8 mouse cellular contexts compared by ENCODE assay signal in genomic region chr1:93511585-93512350, GRCm38 (mm10). TPM values are rescaled to one million over a fixed set of nuclear protein-coding genes. Genes with fewer than 3 reads are reported as not detected.
DNase-seq lines count a peak whose midpoint lies in the region; ATAC-seq and TF ChIP-seq lines count a peak whose summit lies in the region.

Farp2 (plus strand) TSS chr1:93512079.

- peak within 1 kb of the TSS; percentile 94 for H3K4me2 ChIP-seq in heart, embryonic 11.5 days
- H3K4me2 ChIP-seq in kidney, embryonic 16.5 days (replicated peaks; ENCODE audit: low read depth, low read length): peak within 1 kb of the TSS; percentile 85
- peak within 1 kb of the TSS; percentile 97 for H3K4me2 ChIP-seq in myocyte (ENCODE audit: low read depth)

- H3K4me3 ChIP-seq in C2C12 (ENCODE audit: insufficient read depth, poor library complexity, severe bottlenecking): peak within 1 kb of the TSS; percentile 57
- H3K4me3 ChIP-seq in erythroblast, embryonic 14.5 days (replicated peaks): peak within 1 kb of the TSS; percentile 74
- H3K4me3 ChIP-seq in heart, embryonic 11.5 days (ENCODE audit: low read depth, low read length): peak within 1 kb of the TSS; percentile 75
- H3K4me3 ChIP-seq in kidney, embryonic 16.5 days (ENCODE audit: low read length): peak within 1 kb of the TSS; percentile 80
- peak within 1 kb of the TSS; percentile 83 for H3K4me3 ChIP-seq in liver, adult 2 months (ENCODE audit: insufficient read depth, low read depth, low read length)
- H3K4me3 ChIP-seq in myocyte: peak within 1 kb of the TSS; percentile 45

- H3ac ChIP-seq in C2C12 (ENCODE audit: control insufficient read depth, insufficient read length, low read depth): peak within 1 kb of the TSS; percentile 89
- peak within 1 kb of the TSS; percentile 42 for H3ac ChIP-seq in myocyte (ENCODE audit: control insufficient read depth, insufficient read length)

- WGBS in heart, embryonic 11.5 days (ENCODE audit: insufficient replicate concordance): 1% methylated on average over 71 of the region's 71 CpGs
- under 1% methylated on average over 52 of the region's 71 CpGs for WGBS in kidney, embryonic 16.5 days
- WGBS in liver, adult 2 months: 2% methylated on average over 68 of the region's 71 CpGs

- H3K4me1 ChIP-seq in erythroblast, embryonic 14.5 days (ENCODE audit: control insufficient read depth): peaks cover 14% of the 10 kb centered on the region
- peaks cover 7% of the 10 kb centered on the region; the same call in 1 of the 2 replicates for H3K4me1 ChIP-seq in heart, embryonic 11.5 days (ENCODE audit: control insufficient read depth, insufficient read depth, low read length)
- peaks cover 16% of the 10 kb centered on the region for H3K4me1 ChIP-seq in kidney, embryonic 16.5 days (ENCODE audit: insufficient read depth, low read length)
- H3K4me1 ChIP-seq in liver, adult 2 months (ENCODE audit: control insufficient read depth, insufficient read depth, low read length): peaks cover 12% of the 10 kb centered on the region; the same call in 1 of the 2 replicates

- no peaks in the 10 kb centered on the region for H3K79me3 ChIP-seq in C2C12 (ENCODE audit: low read depth)

- H3K27me3 ChIP-seq in C2C12 (ENCODE audit: control insufficient read depth, insufficient read depth, insufficient read length) (no peaks in the 10 kb centered on the region), myocyte (ENCODE audit: control insufficient read depth, insufficient read depth, insufficient read length) (no peaks in the 10 kb centered on the region)
- H3K27me3 ChIP-seq in erythroblast, embryonic 14.5 days (ENCODE audit: control insufficient read depth): peaks cover 11% of the 10 kb centered on the region
- no peaks in the 10 kb centered on the region for H3K27me3 ChIP-seq in heart, embryonic 11.5 days (ENCODE audit: control insufficient read depth, insufficient read depth, low read length)
- H3K27me3 ChIP-seq in kidney, embryonic 16.5 days (ENCODE audit: insufficient read depth, low read length): no peaks in the 10 kb centered on the region
- H3K27me3 ChIP-seq in liver, adult 2 months (ENCODE audit: control insufficient read depth, insufficient read depth, low read length): no peaks in the 10 kb centered on the region
- no peaks in the 10 kb centered on the region for H3K27me3 ChIP-seq in splenic B cell, adult 2 months (ENCODE audit: control insufficient read depth, insufficient read depth, low read length, poor library complexity, severe bottlenecking)

- H3K36me3 ChIP-seq in C2C12 (ENCODE audit: control insufficient read depth, insufficient read depth) (peaks cover 37% of the 10 kb centered on the region), myocyte (ENCODE audit: control insufficient read depth, insufficient read depth) (peaks cover 24% of the 10 kb centered on the region)
- peaks cover 30% of the 10 kb centered on the region for H3K36me3 ChIP-seq in erythroblast, embryonic 14.5 days (ENCODE audit: control insufficient read depth)
- H3K36me3 ChIP-seq in heart, embryonic 11.5 days (ENCODE audit: control insufficient read depth, insufficient read depth, low read length): peaks cover 4% of the 10 kb centered on the region; the same call in 1 of the 2 replicates
- H3K36me3 ChIP-seq in kidney, embryonic 16.5 days (ENCODE audit: insufficient read depth, low read length): peaks cover 7% of the 10 kb centered on the region; the same call in 1 of the 2 replicates
- peaks cover 7% of the 10 kb centered on the region for H3K36me3 ChIP-seq in liver, adult 2 months (ENCODE audit: control insufficient read depth, insufficient read depth, low read length)
- H3K36me3 ChIP-seq in splenic B cell, adult 2 months (ENCODE audit: control insufficient read depth, insufficient read depth, low read length, poor library complexity, severe bottlenecking): peaks cover 3% of the 10 kb centered on the region; the same call in 1 of the 2 replicates

- peak; percentile 98 for ATAC-seq in heart, embryonic 11.5 days (replicated peaks; ENCODE audit: insufficient number of reproducible peaks, low FRiP score, low TSS enrichment)
- ATAC-seq in kidney, embryonic 16.5 days (ENCODE audit: low FRiP score, low TSS enrichment): peak; percentile 99

- TF ChIP-seq CTCF in C2C12 (IDR thresholded peaks at IDR 0.05; ENCODE audit: control insufficient read depth, insufficient read depth, insufficient read length): no peak
- no peak for TF ChIP-seq CTCF in brain, embryonic 14.5 days (IDR thresholded peaks at IDR 0.05; ENCODE audit: borderline replicate concordance, extremely low read depth, insufficient read depth, insufficient read length)
- TF ChIP-seq CTCF in liver, adult 2 months (IDR thresholded peaks at IDR 0.05; ENCODE audit: low read depth, low read length): no peak

- TF ChIP-seq POLR2A in brain, embryonic 14.5 days (IDR thresholded peaks at IDR 0.05; ENCODE audit: borderline replicate concordance, extremely low read depth, insufficient read depth, insufficient read length, poor library complexity, severe bottlenecking): peak; percentile 51
- TF ChIP-seq POLR2A in liver, adult 2 months (IDR thresholded peaks at IDR 0.05; ENCODE audit: extremely low read depth, insufficient read depth, low read length): peak; percentile 94
- peak; percentile 89 for TF ChIP-seq POLR2A in myocyte (IDR thresholded peaks at IDR 0.05; ENCODE audit: insufficient read length, low read depth)

- H3K9me3 ChIP-seq in erythroblast, embryonic 14.5 days (ENCODE audit: control insufficient read depth, low read length): no peaks in the 10 kb centered on the region
- no peaks in the 10 kb centered on the region for H3K9me3 ChIP-seq in heart, embryonic 11.5 days (replicated peaks; ENCODE audit: control insufficient read depth, low read length)
- no peaks in the 10 kb centered on the region for H3K9me3 ChIP-seq in kidney, embryonic 16.5 days (ENCODE audit: low read length)

- peak within 1 kb of the TSS; percentile 66 for H3K27ac ChIP-seq in heart, embryonic 11.5 days (ENCODE audit: low read depth, low read length)
- peak within 1 kb of the TSS; percentile 92 for H3K27ac ChIP-seq in kidney, embryonic 16.5 days (ENCODE audit: low read length)
- peak within 1 kb of the TSS; percentile 89 for H3K27ac ChIP-seq in liver, adult 2 months (replicated peaks; ENCODE audit: insufficient read depth, low read depth, low read length)

- peaks cover 12% of the 10 kb centered on the region for H3K79me2 ChIP-seq in C2C12 (ENCODE audit: control insufficient read depth, insufficient read depth)
- peaks cover 24% of the 10 kb centered on the region for H3K79me2 ChIP-seq in liver, adult 2 months (ENCODE audit: control insufficient read depth, insufficient read depth, low read length)
- no peaks in the 10 kb centered on the region for H3K79me2 ChIP-seq in myocyte (ENCODE audit: control insufficient read depth, insufficient read depth)

- peak within 1 kb of the TSS; percentile 85 for H3K9ac ChIP-seq in heart, embryonic 11.5 days (ENCODE audit: low read depth, low read length)
- H3K9ac ChIP-seq in kidney, embryonic 16.5 days (replicated peaks; ENCODE audit: low read length): peak within 1 kb of the TSS; percentile 83
- H3K9ac ChIP-seq in liver, adult 2 months (ENCODE audit: low read depth, low read length): peak within 1 kb of the TSS; percentile 87

- peak; percentile 96 for DNase-seq in brain, embryonic 14.5 days (ENCODE audit: low read depth)
- peak; percentile 89 for DNase-seq in liver, adult 2 months (ENCODE audit: extremely low read depth, low read depth, low spot score)
- DNase-seq in splenic B cell, adult 2 months (ENCODE audit: low read depth, low spot score): peak; percentile 92

TF ChIP-seq in C2C12, 6 proteins besides CTCF, POLR2A, EP300 and RAD21:
- TF ChIP-seq MYOD1 (IDR thresholded peaks at IDR 0.05; ENCODE audit: control insufficient read depth, insufficient read length, low read depth) (no peak), USF1 (IDR thresholded peaks at IDR 0.05; ENCODE audit: low read depth) (peak; percentile 43)

TF ChIP-seq in myocyte, 11 proteins besides CTCF, POLR2A, EP300 and RAD21:
- no peak for TF ChIP-seq REST (IDR thresholded peaks at IDR 0.05; ENCODE audit: insufficient read depth, insufficient read length)
- TF ChIP-seq MYOD1 (IDR thresholded peaks at IDR 0.05; ENCODE audit: control insufficient read depth in 1 of 3, insufficient read length in 2 of 3, low read depth in 2 of 3): peak in 1 of 3 experiments; percentile 44
- no peak for TF ChIP-seq CEBPB (IDR thresholded peaks at IDR 0.05; ENCODE audit: insufficient read depth, poor library complexity, severe bottlenecking)
- peak; percentile 89 for TF ChIP-seq POLR2AphosphoS2 (IDR thresholded peaks at IDR 0.05; ENCODE audit: insufficient read length, low read depth)
- TF ChIP-seq MAX (IDR thresholded peaks at IDR 0.05; ENCODE audit: low read depth): no peak
- no peak for TF ChIP-seq MYOG (IDR thresholded peaks at IDR 0.05; ENCODE audit: control insufficient read depth in 1 of 3, insufficient read depth in 1 of 3, insufficient read length in 2 of 3, low read depth in 2 of 3)
- peak; percentile 47 for TF ChIP-seq USF1 (IDR thresholded peaks at IDR 0.05; ENCODE audit: low read depth)
- no peak for TF ChIP-seq E2F4 (IDR thresholded peaks at IDR 0.05; ENCODE audit: insufficient read depth)
- no peak for TF ChIP-seq TCF12 (IDR thresholded peaks at IDR 0.05; ENCODE audit: insufficient read depth, poor library complexity, severe bottlenecking)
- TF ChIP-seq TCF3 (IDR thresholded peaks at IDR 0.05; ENCODE audit: insufficient read length, low read depth): no peak
- peak; percentile 23 for TF ChIP-seq SRF (IDR thresholded peaks at IDR 0.05; ENCODE audit: control insufficient read depth, insufficient read length, low read depth)

RNA-seq across cellular contexts. Expression of gene Farp2, which starts in this region (rescaled TPM):
- polyA plus RNA-seq in C2C12 (2012; fragmentation: generic; extraction: Trizol) (3.0 TPM), myocyte (2012; fragmentation: generic; extraction: Trizol) (3.1 TPM)
- polyA plus RNA-seq in brain, embryonic 14.5 days (2012; rRNA removed): 4.4 and 5.6 TPM in 2 replicates
- 0.02 TPM in 1 of 2 replicates, not detected in the other for polyA plus RNA-seq in erythroblast, embryonic 14.5 days (2012)
- polyA plus RNA-seq in heart, embryonic 11.5 days (2014; fragmentation: Nextera tagmentation; extraction: Ambion mirVana): 3.7 and 4.8 TPM in 2 replicates
- 10.1 and 10.4 TPM in 2 replicates for polyA plus RNA-seq in kidney, embryonic 16.5 days (2015; fragmentation: Nextera tagmentation; extraction: Ambion mirVana)
- 10.5 and 16.4 TPM in 2 replicates for total RNA-seq in liver, adult 2 months (2014; rRNA removed)
- 9.2 and 10.5 TPM in 2 replicates for polyA plus RNA-seq in liver, adult 2 months (2012; rRNA removed)

Comparison
In these comparisons a context has a peak if more than half of its experiments do, and no peak if none do; other contexts are left out.
1. Peak in every context shown above with its lines: DNase-seq, ATAC-seq, H3K4me3 ChIP-seq and H3K27ac ChIP-seq.